Mouse (Mus musculus): ENCODE measurements at regions not wholly inside any gene's neighbourhood (a gene's known extent, or its start where the extent isn't known, plus 50 kb on each side); places are given as distances from the start of the nearest gene placed in this dataset.

GRCm38 (mm10) chr10:96467661-96468060, 149.1 kb upstream of the Btg1 start:
- intact Hi-C loops (cut with DNase I): no loop called here
- DNase-seq (ENCODE audit: low spot score): no peak

DNA sequence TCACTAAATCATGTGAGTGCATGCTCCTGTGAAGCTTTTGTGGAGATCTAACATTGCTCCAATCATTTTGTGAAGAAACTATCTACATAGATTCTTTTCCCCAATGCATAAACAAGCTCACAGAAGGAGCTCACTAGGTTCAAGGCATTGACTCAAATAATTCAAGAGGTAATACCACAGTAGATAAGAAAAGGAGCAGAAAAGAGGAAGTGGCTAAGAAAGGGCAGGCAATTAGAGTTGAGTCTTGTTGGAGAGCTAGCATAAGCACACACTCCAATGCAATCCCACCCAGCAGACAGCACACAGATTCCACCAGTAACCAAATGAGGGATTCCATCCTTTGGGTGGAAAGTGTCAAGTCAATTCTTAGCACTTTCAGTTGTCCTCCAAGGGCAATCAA, 145.3 kb upstream of the Btg1 start:
- intact Hi-C loops (cut with DNase I): no loop called here
- DNase-seq (ENCODE audit: low spot score): no peak

DNA sequence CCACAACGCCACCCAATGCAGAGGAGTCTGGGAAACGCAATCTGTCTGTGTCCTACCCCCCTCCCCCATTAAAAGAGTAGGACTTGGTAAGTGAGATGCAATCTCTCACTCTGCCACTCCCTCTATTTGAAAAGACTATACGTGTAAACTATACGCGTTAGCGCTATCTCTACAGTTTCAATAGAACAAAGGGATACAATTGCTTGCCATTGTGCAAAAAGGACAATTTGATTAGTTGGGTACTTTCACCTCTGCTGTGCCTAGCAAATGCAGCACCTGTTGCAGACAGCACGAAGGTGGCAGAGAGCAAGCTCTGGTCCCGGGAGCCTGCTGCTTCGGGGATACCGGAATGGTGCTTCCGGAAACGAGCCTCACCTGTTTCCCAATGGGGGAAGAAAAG, 137.5 kb upstream of the Btg1 start:
- intact Hi-C loops (cut with DNase I): no loop called here

GRCm38 (mm10) chr10:96479786-96480185, 137.0 kb upstream of the Btg1 start:
- intact Hi-C loops (cut with DNase I): no loop called here
- DNase-seq (ENCODE audit: low spot score): no peak

More for the DNA sequence above, 137.5 kb upstream of the Btg1 start:
- DNase-seq (ENCODE audit: low spot score): no peak

GRCm38 (mm10) chr10:96480453-96481324, 136.1 kb upstream of the Btg1 start:
- DNase-seq (ENCODE audit: low spot score): no peak
- intact Hi-C loops (cut with DNase I): no loop called here

DNA sequence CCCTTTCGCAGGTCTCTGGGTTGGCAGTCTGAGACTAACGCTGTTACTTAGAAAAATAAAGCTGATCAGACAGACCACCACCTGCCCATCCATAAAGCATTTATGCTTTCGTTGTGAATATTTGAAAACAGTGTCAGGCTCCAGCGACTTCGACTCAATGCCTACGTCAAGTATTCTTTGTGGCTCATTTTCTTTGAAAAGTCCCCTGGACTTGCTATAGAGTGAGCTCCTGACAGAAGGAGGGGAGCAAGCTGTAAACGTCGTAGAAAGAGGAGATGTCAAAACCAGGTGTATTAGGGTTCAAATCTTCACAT, 135.5 kb upstream of the Btg1 start:
- intact Hi-C loops (cut with DNase I): no loop called here
- no peak for DNase-seq (ENCODE audit: low spot score)

GRCm38 (mm10) chr10:96486724-96487123, 130.1 kb upstream of the Btg1 start:
- DNase-seq (ENCODE audit: low spot score): no peak
- intact Hi-C loops (cut with DNase I): no loop called here

DNA sequence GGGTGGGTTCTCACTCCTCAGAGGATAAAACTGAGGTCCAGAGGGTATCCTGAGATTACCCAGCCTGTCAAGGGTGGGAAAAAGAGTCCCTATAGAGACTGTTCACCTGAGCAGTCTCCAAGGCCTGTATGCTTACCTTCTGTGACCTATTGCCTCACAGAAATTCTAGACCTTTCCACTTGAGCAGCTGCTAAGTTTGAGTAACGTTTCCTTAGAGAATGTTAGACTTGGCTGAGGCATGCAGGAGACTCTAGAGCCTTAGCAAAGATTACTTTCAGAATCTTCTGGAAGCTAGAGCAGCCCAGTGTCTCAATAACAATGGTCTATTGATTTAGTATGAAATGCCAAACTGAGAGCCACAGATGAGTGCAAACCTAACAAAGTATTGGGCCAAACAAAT, 123.1 kb upstream of the Btg1 start:
- intact Hi-C loops (cut with DNase I): no loop called here
- no peak for DNase-seq (ENCODE audit: low spot score)

- intact Hi-C loops (cut with DNase I): no loop called here
- no peak for DNase-seq (ENCODE audit: low spot score)
Observed at GRCm38 (mm10) chr10:96496700-96497099, 120.1 kb upstream of the Btg1 start.

DNA sequence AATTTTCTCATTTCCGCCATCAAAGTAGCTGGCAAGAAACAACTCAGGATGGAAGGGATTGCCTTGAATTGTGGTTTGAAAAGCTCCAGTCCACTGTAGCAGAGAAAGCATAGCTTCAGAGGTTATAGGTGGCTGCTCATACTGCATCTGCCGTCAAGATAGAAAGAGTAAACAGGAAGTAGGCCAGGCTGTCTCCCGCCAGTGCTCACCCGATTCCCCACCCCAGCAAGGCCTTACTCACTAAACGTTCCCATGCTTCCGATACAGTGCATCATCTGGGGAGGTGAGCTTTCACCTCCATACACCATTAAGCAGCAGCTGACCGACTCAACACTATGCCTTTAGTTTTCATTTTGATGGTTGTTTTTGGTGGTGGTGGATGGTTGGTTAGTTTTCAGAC, 119.3 kb upstream of the Btg1 start:
- intact Hi-C loops (cut with DNase I): no loop called here
- DNase-seq (ENCODE audit: low spot score): no peak

DNA sequence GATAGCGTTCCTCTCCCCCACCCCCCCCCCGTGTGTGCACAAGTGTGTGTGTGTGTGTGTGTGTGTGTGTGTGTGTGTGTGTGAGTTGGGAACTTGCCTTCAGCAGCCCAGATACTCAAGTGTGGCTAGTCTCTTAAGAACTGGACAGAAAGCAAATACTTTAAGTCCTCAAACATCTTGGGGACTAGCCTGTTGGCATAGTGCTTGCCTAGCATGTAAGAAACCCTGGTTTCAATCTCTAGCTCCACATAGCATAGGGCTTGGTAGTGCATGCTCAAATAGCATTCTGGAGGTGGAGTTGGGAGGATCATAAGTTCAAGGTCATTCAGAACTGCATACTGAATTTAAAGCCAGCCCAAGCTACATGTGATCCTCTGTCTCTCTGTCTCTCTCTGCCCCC, 117.5 kb upstream of the Btg1 start:
- intact Hi-C loops (cut with DNase I): no loop called here
- DNase-seq (ENCODE audit: low spot score): no peak

GRCm38 (mm10) chr10:96502090-96502728, 114.6 kb upstream of the Btg1 start:
- intact Hi-C loops (cut with DNase I): no loop called here
- no peak for DNase-seq (ENCODE audit: low spot score)

GRCm38 (mm10) chr10:96502736-96503135, 114.1 kb upstream of the Btg1 start:
- intact Hi-C loops (cut with DNase I): no loop called here

DNA sequence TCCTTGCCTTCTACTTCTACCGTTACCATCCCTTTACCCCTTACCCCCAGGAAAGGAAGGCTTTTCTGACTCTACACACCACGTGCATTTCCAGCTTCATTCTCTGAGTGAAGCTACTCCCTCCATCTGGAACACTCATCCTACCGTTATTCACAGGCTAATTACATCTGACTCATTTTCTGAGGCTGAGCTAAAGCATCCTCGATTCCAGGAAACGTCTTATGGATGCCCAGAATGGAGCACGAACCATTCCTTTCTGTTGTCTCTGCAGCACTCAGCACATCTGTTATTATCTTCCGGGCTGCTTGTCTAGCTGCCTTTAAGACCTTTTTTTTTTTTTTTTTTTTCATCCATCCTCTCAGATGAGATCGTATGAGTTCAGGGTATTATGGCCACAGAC, 112.5 kb upstream of the Btg1 start:
- DNase-seq (ENCODE audit: low spot score): no peak
- intact Hi-C loops (cut with DNase I): no loop called here

More at GRCm38 (mm10) chr10:96502736-96503135, 114.1 kb upstream of the Btg1 start:
- no peak for DNase-seq (ENCODE audit: low spot score)

- intact Hi-C loops (cut with DNase I): no loop called here
- DNase-seq (ENCODE audit: low spot score): no peak
Observed at GRCm38 (mm10) chr10:96515164-96515922, 101.5 kb upstream of the Btg1 start.

DNA sequence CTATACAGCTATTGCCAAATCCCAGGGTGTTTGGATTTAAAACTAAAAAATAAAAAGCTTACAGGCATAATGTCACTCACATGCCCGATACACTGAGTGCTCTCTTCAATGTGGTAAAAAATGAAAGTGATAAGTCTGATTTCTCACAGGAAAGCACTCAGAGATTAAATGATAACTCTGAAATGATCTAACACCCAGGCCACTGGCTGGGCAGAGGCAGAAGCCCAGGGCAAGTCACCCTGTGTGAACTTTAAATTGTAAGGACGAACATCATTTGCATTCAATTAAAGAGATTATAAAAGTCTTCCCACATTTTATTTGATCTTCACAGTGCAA, 100.9 kb upstream of the Btg1 start:
- no peak for DNase-seq (ENCODE audit: low spot score)
- intact Hi-C loops (cut with DNase I): no loop called here

GRCm38 (mm10) chr10:96519411-96519810, 97.4 kb upstream of the Btg1 start:
- no peak for DNase-seq (ENCODE audit: low spot score)
- intact Hi-C loops (cut with DNase I): no loop called here

DNA sequence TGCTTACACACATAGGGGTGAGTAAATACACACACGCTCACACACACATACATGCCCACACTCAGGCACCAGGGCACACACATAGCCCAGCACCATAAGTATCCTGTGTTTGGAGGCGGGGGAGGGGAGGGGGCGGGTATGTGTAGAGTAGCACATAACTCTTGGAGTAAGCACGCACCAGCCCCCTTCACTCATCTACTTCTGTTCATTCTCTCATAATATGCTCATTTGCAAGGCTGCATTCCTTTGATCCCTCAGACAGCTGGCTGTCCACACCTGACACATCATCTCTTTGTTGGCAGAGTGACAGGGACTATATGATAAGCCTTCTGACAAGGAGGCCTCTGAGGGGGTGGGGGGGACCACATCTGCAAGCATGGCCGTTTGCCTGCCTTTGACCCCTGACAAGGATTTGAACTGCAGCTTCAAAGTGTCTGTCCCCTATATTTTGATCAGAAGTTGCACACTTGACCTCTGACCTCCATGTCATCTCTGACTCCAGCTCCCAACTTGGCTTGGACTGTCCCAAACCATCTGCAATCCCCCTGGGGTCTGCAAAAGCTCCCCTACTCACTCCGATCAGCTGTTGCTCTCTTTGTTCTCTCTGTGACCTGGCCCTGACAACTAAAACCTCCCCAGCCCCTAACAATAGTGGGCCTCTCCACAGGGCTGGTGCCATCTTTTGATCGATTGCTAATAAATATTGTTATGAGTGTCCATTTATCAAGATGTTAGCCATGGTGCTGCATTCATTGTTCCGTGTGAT, 95.6 kb upstream of the Btg1 start:
- no peak for DNase-seq (ENCODE audit: low spot score)
- intact Hi-C loops (cut with DNase I): no loop called here

DNA sequence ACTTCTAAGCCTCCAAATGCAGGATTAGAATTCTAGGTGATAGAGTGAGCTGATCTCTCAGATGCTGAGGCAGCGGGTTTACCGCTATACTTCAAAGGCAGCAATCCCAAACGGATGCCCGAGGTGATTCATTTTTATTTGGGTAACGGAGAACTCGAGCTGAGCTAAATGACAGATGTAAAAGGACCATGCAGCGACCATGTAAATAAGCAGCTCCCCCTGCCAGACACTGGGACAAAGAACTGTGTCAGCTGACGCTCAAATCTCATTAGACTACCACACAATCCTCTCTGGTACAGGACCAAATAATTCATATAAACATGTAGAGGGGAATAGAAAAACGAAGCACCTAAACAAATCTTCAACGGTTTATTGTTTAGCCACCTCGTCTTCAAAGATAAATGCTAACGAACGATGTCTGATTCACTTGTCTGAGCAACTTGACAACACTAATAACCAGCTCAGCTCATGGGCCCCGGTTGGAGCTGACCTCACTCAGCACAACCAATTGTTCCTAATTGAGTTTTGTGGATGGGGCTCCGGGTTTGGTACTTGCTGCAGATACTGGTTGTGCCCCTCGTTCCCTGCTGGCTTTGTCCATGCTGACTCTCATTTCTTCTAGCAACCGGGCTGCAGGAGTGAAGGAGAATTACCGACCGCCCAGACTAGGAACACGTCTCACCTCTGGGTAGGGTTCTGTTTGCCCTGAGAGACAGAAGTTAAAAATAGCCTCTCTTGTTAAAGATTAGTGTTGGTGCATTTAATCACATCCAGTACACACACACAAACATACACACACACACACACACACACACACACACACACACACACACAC, 92.6 kb upstream of the Btg1 start:
- no peak for DNase-seq (ENCODE audit: low spot score)
- intact Hi-C loops (cut with DNase I): no loop called here

DNA sequence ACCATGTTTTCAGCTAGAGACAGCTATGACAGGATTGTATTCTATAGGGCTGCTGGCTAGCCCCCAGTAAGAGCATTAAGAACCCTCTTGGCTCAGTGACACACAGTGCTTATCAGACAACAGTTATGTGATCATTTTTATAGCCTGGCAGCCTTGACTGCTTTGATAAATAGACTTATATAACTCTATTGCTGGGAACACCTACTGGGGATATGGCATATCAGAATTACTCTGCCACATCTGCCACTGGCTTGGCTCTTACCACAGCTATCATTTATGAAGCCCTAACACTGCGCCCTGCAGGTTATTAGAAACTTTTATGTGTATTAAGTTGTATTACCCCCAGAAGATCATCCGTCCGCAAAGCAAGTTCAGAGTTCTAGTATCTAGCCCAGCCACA, 88.9 kb upstream of the Btg1 start:
- no peak for DNase-seq (ENCODE audit: low spot score)
- intact Hi-C loops (cut with DNase I): no loop called here

Data from heart, postnatal 25 days (tissue).